Comparison of ENCODE assay signal across 18 mouse cellular contexts in the genomic region with DNA sequence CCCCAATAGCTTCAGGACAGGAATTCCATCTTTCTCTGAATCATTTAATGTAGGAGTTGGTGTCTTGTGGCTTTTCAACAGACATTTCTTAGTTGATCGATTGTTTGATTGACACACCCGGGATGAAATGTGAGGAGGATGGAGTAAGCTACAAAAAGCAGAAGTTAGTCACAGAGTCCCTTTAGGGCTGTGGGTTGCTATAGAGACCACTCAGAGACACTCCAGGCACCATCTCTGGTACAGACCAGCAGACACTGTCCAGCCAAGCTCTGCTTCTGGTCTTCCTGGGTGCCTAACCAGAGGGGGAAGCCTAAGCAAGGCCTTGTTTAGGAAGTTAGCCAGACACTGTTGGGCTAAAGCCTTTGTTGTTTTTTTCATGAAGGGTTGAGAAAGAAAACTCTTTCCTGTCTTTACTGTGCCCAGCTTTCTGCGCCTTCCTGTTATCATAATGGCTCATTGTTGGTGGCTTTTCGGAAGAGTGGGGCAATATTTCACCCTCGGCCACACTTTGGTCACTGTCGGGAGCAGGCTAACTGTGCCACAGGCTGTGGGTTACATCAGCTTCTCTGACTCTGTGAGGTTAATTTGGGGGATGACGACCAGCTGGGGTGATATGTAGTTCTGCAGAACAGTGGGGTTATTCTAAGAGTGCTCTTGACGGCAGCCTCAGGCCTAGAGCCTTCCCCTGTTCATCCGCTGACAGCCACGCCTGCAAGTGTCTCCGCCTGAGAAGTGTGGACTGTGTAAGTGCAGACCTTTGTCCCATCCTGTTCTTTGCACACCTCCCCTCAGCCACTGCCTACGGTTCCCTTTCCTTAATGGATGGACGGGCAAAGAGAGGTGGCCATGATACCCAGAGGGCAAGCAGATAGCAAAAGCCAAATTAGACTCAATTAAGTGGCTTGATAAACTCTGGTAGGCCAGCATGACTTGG. TPM values are rescaled to one million over a fixed set of nuclear protein-coding genes. Genes with fewer than 3 reads are reported as not detected.
A peak's percentile ranks its signal among the peaks of the same experiment; 100 is the strongest.
DNase-seq lines count a peak whose midpoint lies in the region; ATAC-seq and TF ChIP-seq lines count a peak whose summit lies in the region.
"Had no signal": no experiment of that assay in that cellular context is flagged by ENCODE, and none has a peak within 500 bp of the region (broad histone marks: within the 10 kb centered on the region; RNA-seq: fewer than 3 reads in every experiment).

No protein-coding gene starts in this region.

- H3K4me2 ChIP-seq in hindbrain, postnatal 0 days (ENCODE audit: low read depth, low read length): no peak overlapping the region
- no peak overlapping the region for H3K4me2 ChIP-seq in lung, embryonic 15.5 days
- H3K4me2 ChIP-seq: embryonic facial prominence, embryonic 15.5 days; liver, embryonic 15.5 days had no signal

- TF ChIP-seq CTCF in hindbrain, postnatal 0 days (IDR thresholded peaks at IDR 0.05; ENCODE audit: low read depth): no peak

- no peak overlapping the region for H3K4me3 ChIP-seq in hindbrain, postnatal 0 days (ENCODE audit: low read length)
- no peak overlapping the region for H3K4me3 ChIP-seq in hindbrain, embryonic 10.5 days
- no peak overlapping the region for H3K4me3 ChIP-seq in lung, embryonic 15.5 days
- H3K4me3 ChIP-seq: embryonic facial prominence, embryonic 15.5 days; liver, embryonic 15.5 days had no signal

- no peaks in the 10 kb centered on the region for H3K4me1 ChIP-seq in hindbrain, postnatal 0 days (ENCODE audit: insufficient read depth, low read length)
- H3K4me1 ChIP-seq in hindbrain, embryonic 10.5 days (replicated peaks): peaks cover 6% of the 10 kb centered on the region
- 0 out of 2 replicates have a peak, but pooled peaks cover 3% of the 10 kb centered on the region for H3K4me1 ChIP-seq in lung, embryonic 15.5 days
- H3K4me1 ChIP-seq: embryonic facial prominence, embryonic 15.5 days had no signal

- no peak overlapping the region for H3K9ac ChIP-seq in hindbrain, postnatal 0 days (replicated peaks; ENCODE audit: low read length)
- H3K9ac ChIP-seq in lung, embryonic 15.5 days: no peak overlapping the region
- H3K9ac ChIP-seq: embryonic facial prominence, embryonic 15.5 days; liver, embryonic 15.5 days had no signal

- no peak overlapping the region for H3K27ac ChIP-seq in hindbrain, postnatal 0 days
- H3K27ac ChIP-seq in hindbrain, embryonic 10.5 days: no peak overlapping the region
- peak overlapping the region; percentile 41; the same call in 1 of the 2 replicates for H3K27ac ChIP-seq in lung, embryonic 15.5 days
- H3K27ac ChIP-seq: embryonic facial prominence, embryonic 15.5 days; liver, embryonic 15.5 days had no signal

- ATAC-seq in hindbrain, postnatal 0 days: 0 out of 2 replicates have a peak, but pooled peaks have one; percentile 47
- ATAC-seq in lung, embryonic 15.5 days (ENCODE audit: borderline replicate concordance, extremely low read depth, low FRiP score, low TSS enrichment): peak; percentile 20; the same call in 1 of the 2 replicates
- ATAC-seq in monocyte, adult 5-6 weeks (replicated peaks; ENCODE audit: insufficient number of reproducible peaks, low FRiP score, low TSS enrichment, poor library complexity, severe bottlenecking): peak; percentile 37
- ATAC-seq in erythroblast, adult 5-6 weeks (replicated peaks; ENCODE audit: low FRiP score, poor library complexity, severe bottlenecking): no peak
- ATAC-seq: forebrain, embryonic 14.5 days; midbrain, embryonic 16.5 days had no signal

- no peaks in the 10 kb centered on the region for H3K9me3 ChIP-seq in hindbrain, postnatal 0 days (ENCODE audit: low read length)
- H3K9me3 ChIP-seq in hindbrain, embryonic 10.5 days: no peaks in the 10 kb centered on the region
- no peaks in the 10 kb centered on the region for H3K9me3 ChIP-seq in lung, embryonic 15.5 days
- H3K9me3 ChIP-seq: embryonic facial prominence, embryonic 15.5 days; liver, embryonic 15.5 days had no signal

- DNase-seq in hindbrain, postnatal 0 days (ENCODE audit: low spot score): no peak
- no peak for DNase-seq in hindbrain, embryonic 10.5 days (ENCODE audit: low spot score)
- peak; percentile 91 for DNase-seq in adipocyte (ENCODE audit: low spot score)
- DNase-seq in urinary bladder, adult 2 months (ENCODE audit: low spot score): no peak
- no peak for DNase-seq in kidney, postnatal 25 days
- DNase-seq: adrenal gland, postnatal 36 days; cerebellum, adult 11 months; heart, adult 18-20 months; heart, postnatal 36 days; kidney, postnatal 10 days; retina, postnatal 1 day had no signal

- WGBS in hindbrain, postnatal 0 days: 74% methylated on average over 13 of the region's 13 CpGs
- WGBS in hindbrain, embryonic 10.5 days: 75% methylated on average over 13 of the region's 13 CpGs
- 62% methylated on average over 13 of the region's 13 CpGs for WGBS in lung, embryonic 15.5 days

- H3K36me3 ChIP-seq in hindbrain, postnatal 0 days (ENCODE audit: insufficient read depth, low read length): no peaks in the 10 kb centered on the region
- no peaks in the 10 kb centered on the region for H3K36me3 ChIP-seq in hindbrain, embryonic 10.5 days
- H3K36me3 ChIP-seq in lung, embryonic 15.5 days: no peaks in the 10 kb centered on the region
- H3K36me3 ChIP-seq: embryonic facial prominence, embryonic 15.5 days; liver, embryonic 15.5 days had no signal

- H3K27me3 ChIP-seq in hindbrain, postnatal 0 days (ENCODE audit: insufficient read depth, low read length): no peaks in the 10 kb centered on the region
- no peaks in the 10 kb centered on the region for H3K27me3 ChIP-seq in hindbrain, embryonic 10.5 days (ENCODE audit: insufficient read depth, poor library complexity, severe bottlenecking)
- H3K27me3 ChIP-seq in lung, embryonic 15.5 days: no peaks in the 10 kb centered on the region
- H3K27me3 ChIP-seq: embryonic facial prominence, embryonic 15.5 days; liver, embryonic 15.5 days had no signal

RNA-seq across cellular contexts. Expression of a gene that starts 46.5 kb away (rescaled TPM):
- total RNA-seq in hindbrain, postnatal 0 days (2014; rRNA removed): 23.8 and 29.4 TPM in 2 replicates
- polyA plus RNA-seq in hindbrain, postnatal 0 days (2015; fragmentation: Nextera tagmentation; extraction: Ambion mirVana): 6.3 and 7.7 TPM in 2 replicates
- polyA plus RNA-seq in hindbrain, embryonic 10.5 days (2016; fragmentation: Nextera tagmentation; extraction: Ambion mirVana): 10.5 and 11.8 TPM in 2 replicates
- 14.7 and 16.2 TPM in 2 replicates for polyA plus RNA-seq in lung, embryonic 15.5 days (2015; fragmentation: Nextera tagmentation; extraction: Ambion mirVana)
- total RNA-seq in monocyte, adult 5-6 weeks (2017): 5.9 to 13.0 TPM (median 7.0 TPM) in 3 replicates
- 33.1 and 40.3 TPM in 2 replicates for polyA plus RNA-seq in urinary bladder, adult 2 months (2012; rRNA removed)
- 1.3 TPM in 1 of 2 replicates, not detected in the other for total RNA-seq in erythroblast, adult 5-6 weeks (2015; ENCODE audit: low replicate concordance)
- 0.34 and 0.70 TPM in 2 replicates for total RNA-seq in erythroblast, adult 5-6 weeks (2017; ENCODE audit: low replicate concordance)
